Mouse (Mus musculus) retina, postnatal 1 day (tissue): ENCODE results near the gene Nufip2.
"Not testable (repeated sequence)": the region's sequence is repeated elsewhere in the genome, so short reads cannot be mapped to it uniquely, and the experiment has no call there.

Source experiments
- DNase-seq: peaks from one replicate; pipeline ENCODE4 v3.0.0-alpha.2; 2012

Nufip2 gene

DNA sequence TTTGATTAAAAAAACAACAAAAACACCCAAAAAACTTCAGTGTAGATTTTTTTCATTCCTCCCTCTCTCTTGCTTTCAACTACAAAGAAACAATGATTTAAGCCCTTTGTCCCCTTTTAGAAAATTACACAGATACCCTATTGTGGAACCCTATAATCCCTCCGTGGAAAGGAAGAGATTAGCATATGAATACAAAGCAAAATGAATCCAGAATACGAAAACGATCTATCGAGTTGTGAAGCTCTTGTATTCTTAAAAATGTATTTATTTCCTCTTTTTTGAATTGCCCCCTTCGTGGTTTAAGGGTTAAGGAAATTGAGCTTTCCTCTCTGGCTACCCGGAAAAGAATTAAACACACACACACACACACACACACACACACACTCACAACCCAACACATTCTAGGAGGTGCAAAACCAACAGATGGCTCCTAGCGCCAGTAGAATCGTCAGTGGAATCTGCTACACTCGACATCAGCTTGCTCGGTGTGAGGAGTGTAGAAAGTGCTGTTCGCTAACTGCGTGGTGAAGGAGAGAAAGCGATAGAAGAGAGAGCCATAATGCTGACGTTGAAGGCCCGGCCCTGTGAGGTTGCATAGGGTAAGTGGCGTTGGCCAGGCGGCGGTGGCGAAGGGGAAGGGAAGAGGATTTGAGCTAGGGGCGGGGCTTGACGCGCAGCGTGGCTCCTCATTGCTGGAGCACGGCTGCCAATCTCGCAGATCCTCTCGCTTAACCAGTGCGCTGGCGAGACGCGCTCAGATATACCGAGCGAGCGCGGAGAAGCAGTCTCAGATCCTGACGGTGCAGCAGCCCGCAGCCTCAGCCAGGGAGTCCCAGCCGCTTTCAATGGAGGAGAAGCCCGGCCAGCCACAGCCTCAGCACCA is at the start of gene Nufip2:
Gene Nufip2 (plus strand): TSS at position 773 of the 883 bp plus-strand sequence.
- DNase-seq = peak; percentile 99

DNA sequence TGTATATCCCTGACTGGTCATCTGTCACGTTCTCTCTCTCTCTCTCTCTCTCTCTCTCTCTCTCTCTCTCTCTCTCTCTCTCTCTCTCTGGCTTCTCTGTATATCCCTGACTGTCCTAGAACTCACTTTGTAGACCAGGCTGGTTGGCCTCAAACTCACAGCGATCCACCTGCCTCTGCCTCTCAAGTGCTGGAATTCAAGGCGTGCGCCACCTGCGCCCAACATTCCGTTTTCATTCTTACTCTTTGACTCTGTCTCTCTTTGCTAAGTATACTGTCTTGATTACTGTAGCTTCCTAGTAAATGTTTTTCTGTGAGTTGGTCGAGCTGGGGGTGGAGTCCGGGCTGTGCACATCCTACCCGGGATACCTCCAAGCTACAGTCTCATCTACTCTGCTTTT is 44.6 kb upstream of the Nufip2 start:
- no peak for DNase-seq

DNA sequence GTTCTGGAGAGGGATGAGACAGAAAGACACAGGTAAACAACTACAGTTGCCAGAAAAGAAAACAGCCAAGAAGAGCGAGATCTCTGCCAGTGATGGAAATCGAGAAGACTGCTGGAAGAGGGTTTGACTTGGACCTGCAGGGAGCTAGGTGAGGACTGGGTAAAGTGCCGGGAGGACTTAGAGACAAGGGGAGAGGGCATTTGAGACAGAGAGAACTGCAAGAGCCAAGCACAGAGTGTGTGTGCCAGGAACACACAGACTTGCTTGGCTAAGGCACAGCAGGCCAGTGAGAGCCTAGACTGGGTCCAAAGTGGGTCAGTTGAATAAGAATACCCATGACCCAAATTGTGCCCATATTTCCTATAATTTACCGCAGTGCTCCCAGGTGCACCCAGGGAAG is 40.5 kb upstream of the Nufip2 start:
- no peak for DNase-seq

DNA sequence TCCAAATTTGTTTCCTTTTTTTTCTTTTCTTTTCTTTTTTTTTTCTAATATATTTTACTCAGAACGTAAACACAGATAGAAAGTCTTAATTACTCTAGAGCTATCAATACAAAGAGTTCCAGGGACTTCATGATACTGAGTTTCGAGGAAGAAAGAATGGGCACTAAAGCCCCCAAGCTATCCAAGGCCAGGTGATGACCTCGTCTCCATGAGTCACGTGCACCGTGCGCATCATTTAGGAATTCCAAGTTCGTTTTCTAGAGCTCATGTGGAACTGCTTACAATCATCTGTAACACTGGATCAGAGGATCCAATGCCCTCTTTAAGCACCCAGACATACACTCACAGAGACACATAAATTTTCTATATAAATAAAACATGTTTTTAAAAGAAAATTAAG is 37.1 kb upstream of the Nufip2 start:
- no peak for DNase-seq

DNA sequence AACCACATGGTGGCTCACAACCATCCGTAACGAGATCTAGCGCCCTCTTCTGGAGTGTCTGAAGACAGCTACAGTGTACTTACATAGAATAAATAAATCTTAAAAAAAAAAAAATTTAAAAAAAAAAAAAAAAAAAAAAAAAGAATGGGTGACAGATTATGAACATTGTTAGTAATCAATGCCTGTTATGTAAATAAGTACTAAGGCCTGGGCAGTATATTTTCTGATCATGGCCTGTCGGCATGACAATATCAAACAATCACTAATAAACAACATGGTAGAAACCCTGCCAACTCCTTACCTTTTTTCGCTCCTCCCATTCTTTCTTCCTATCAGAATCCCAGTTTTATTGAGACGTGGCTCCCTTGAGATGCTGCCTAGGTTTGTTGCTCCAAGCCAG is 33.5 kb upstream of the Nufip2 start:
- DNase-seq = no peak

DNA sequence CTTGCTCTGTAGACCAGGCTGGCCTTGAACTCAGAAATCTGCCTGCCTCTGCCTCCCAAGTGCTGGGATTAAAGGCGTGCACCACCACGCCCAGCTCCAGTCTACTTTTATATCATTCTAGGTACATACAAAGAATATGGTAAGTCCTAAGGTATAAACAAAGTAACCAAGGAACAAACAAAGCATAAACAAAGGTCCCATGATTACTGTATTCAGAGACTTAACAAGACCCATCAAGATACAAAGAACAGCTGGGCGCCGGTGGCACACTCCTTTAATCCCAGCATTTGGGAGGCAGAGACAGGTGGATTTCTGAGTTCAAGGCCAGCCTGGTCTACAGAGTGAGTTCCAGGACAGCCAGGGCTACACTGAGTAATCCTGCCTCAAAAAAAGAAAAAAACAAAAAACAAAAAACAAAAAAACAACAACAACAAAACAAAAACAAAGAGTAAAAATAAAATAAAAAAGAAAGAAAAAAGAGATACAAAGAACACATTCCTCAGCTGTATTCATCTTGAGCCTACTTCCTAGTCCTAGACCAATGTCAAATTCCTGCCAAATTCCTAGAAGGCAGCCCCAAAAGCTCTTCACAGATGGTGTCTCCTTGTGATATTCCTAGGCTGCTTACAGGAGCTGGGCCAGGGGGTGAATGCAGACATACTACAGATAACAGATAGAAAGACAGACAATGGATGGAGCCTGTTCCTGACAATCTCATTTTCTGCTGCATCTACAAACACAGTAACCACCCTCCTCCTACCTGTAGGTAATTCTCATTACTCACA is 32.4 kb upstream of the Nufip2 start:
- DNase-seq = not testable (repeated sequence)

DNA sequence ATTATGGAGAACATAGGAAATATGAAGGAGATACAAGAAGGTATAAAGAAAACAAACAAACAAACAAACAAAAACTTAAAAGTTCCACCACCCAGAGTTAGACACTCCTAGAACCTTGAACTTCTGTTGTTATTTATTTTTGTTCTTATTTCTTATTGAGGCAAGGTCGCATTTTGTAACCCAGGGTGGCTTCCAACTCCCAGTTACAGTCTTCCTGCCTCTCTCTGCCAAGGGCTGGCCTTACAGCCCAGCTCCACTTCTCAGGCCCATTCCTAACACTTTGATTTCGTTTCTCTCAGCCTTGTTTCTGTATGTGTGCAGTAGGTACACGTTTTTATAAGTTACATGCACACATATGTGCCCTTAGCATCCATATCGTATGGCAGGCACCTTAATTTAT is 26.0 kb upstream of the Nufip2 start:
- DNase-seq = no peak

DNA sequence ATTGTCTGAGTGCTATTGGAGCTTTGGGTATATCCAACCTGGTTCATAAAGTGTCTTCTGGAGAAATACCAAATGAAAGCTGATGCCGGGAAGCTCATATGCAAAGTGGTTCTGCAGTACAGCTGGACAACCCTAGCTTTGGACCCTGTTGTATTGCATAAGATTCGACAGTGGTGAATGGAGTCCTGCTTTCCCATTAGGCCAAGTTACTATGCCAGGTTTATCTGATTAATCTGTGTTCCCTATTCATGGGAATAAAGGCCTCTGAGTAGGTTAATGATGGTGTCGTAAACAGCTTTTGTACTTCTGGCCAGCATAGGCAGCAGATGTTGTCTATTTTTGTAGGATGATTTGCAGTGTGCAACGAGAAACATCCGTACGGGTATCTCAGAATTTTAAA is 22.3 kb upstream of the Nufip2 start:
- no peak for DNase-seq

DNA sequence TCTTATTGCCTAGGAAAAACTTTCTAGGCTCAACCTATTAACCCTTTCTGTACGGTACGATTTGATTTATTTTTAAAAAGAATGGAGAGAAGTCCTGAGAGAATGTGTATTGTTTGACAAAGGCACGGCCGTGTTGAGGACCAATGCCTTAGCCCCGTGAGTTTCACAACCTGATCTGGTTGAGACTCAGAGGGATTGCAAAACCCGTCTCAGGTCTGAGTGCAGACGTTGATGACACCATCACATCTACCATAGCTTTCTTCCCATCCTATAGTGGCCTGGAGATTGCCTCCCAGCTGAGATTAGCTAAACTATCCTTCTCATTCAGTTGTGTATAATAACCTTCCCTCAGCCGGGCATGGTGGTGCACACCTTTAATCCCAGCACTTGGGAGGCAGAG is 21.9 kb upstream of the Nufip2 start:
- DNase-seq = no peak

DNA sequence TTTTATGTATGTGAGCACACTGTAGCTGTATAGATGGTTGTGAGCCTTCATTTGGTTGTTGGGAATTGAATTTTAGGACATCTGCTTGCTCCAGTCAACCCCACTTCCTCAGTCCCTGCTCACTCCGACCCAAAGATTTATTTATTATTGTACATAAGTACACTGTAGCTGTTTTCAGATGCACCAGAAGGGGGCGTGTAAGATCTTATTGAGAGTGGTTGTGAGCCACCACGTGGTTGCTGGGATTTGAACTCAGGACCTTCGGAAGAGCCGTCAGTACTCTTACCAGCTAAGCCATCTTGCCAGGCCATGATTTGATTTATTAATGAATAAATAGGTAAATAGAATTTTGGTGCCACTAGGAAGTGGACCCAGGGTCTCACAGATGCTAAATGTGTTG is 20.6 kb upstream of the Nufip2 start:
- not testable (repeated sequence) for DNase-seq

DNA sequence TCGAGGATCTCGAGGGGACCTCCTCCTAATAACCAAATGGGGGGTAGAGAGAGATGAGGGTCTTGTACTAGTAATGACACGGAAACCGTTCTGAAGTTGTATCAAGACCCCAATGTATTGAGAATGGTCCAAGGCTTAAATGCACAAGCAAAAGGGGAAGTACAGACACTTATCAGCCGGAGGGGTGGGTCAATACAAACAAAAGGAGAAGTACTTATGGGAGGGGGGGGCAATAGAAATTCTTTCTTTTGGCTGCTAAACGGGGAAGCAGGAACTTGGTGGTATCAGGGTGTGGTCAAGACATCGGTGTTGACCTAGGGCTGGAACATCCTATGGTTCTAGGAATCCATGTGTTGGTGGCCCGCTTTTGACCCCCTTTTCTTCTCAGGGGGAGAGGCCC is 19.2 kb upstream of the Nufip2 start:
- not testable (repeated sequence) for DNase-seq

DNA sequence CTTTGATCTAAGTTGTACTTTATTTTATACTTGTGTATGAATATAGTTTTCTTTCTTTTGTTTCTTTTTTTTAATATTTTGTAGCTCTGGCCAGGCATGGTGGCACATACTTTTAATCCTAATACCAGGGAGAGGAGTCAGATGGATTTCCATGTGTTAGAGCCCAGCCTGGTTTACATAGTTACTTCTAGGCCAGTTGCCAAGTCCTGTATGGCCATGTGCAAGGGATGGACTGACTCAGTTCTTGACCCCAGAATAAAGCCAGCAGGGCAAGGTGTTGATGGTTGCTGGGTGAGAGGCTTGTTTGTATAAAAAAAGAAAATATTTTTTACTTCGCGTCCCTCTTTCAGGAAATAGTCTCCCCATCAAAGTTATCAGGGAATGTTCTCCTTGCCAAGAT is 13.2 kb upstream of the Nufip2 start:
- DNase-seq = no peak

DNA sequence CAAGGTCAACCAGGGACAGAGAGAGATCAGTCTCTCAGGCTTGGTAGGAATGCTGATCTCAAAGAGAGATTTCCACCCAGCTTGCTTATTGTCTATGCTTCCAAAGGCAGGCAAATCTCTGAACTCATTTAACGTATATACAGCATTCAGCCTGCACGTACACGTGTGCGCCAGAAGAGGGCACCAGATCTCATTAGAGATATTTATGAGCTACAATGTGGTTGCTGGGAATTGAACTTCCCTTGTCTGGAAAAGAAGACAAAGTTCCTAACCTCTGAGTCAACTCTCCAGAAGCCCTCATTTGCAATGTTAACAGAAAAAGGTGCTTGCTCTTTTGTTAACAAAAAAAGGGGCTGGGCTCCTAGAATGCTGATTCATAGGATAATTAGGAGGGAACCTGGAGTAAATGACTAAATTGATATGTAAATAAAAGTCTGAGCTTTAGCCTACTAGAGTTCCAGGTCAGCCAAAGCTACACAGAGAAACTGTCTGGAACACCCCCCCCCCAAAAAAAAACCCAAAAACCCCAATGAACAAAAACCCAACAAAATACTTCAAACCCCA is 12.4 kb upstream of the Nufip2 start:
- peak; percentile 24 for DNase-seq

DNA sequence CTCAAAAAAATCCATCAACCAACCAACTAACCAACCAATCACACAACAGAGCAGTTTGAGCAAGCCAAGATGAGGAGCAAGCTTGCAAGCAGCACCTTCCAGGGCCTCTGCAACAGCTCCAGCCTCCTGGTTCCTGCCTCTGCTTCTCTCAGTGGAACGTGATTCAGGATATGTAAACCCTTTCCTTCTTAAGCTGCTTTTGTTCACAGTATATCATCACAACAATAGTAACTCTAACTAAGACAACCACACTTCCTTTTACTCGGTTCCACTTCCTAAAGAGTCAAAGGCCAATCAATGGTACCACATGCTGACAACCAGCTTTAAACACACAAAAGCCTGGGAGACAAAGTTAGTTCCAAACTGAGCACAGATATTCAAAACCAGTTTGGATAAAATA is 5.9 kb upstream of the Nufip2 start:
- DNase-seq = no peak

DNA sequence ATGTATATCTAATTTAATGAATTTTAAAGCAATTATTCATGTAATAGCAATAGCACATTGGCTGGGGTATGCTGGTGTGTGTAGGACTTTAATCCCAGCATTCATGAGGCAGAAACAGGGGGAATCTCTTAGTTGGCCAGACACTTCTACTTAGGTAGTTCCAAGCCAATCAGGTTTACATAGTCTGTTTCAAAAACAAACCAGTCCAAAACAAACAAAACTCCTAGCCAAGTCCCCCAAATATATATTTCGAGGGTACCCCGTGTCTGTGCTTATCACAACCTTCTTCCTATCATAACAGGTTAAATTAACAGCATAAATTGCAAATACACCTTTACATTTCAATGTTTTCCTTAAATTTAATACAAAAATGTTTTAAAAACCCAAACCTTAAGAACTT is 1.1 kb upstream of the Nufip2 start:
- DNase-seq = no peak

DNA sequence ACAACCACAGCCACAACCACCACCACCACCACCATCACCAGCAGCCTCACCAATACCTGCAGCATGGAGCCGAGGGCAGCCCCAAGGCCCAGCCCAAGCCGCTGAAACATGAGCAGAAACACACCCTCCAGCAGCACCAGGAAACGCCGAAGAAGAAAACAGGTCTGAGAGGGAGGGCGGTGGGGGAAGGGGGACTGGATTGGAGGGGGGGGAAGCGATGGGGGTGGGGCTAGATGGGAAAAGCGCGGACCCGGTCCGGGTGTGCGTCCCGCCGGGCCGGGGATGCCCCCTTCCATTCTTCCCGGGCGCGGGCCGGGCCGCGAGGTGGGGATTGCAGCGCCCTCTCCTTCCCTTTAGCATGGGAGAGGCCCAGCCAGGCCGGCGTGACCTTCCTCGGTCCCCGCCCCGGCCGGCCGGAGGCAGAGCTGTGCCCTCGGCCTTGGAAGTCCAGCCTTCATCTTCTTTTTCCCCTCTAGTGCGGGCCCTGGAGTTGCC is 438 bp downstream of the Nufip2 start:
- DNase-seq = no peak

DNA sequence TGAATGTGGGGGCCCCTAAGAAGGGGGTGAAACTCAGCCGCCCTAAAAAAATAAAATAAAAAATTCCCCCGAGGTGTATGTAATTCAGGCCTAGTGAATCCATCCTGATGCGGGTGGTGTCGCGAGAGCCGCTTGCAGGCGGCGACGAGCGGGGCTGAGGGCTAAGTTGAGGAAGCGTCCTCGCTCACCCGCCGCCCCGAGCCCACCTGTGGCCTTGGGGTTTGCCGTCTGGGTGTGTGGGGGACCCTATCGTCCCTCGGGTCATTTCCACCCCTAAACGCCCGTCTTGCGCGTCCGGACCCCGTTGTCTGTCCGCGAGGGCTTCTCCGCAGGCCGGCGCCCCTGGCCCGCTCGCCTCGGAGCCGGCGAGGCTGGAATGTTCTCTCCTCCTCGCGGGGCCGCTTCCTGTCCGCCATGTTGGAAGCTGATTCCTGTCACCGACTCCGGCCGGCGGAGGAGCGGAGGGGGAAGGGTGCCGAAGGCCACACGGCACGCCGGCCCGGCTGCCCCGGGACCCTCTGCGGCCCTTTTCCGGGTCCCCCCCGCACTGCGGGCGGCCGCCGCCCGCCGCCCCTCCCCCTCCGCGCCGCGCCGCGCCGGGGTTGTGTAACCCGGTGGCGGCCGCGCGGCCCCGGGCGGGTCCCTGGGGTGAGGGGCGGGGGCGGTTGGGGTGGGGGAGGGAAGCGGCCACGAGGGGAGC is 1.0 kb downstream of the Nufip2 start:
- DNase-seq = peak; percentile 84

DNA sequence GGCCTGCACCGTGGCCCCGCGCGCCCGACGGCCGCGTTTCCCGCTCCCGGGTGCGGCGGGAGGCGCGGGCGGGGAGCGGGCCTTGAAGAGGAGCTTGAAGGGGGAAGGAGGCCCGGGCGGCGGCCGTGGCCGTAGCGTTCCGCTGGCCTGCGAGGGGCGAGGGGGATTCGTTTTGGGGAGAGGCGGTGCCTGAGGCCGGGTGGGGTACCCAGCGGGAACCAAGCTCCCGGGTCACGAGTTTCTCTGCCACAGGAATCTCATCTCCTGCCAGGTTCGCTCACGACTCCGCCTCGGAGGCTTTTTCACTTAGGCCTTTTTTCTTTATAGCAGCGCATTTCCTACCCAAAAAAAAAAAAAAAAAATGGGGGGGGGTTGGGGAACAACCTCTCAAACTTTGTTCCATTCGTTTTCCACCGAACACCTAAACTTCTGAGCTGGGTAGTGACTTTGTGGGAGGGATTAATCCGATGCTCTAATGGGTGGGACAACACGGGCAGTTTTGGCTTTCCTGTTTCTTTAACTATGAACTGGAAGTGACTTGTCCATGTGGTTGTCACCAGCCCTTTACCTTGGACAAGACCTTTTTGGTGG is 1.7 kb downstream of the Nufip2 start:
- peak; percentile 62 for DNase-seq

DNA sequence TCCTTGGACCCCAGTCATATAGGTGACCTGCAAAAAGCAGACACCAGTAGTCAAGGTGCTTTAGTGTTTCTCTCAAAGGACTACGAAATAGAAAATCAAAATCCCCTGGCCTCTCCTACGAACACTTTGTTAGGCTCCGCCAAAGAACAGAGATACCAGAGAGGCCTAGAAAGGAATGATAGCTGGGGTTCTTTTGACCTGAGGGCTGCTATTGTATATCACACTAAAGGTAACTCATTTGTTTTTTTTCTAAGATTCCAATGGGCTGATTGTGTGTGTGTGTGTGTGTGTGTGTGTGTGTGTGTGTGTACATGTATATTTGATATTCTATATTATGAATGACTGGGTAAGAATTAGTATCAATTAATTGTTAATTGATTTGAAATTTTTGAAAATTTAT is 7.1 kb downstream of the Nufip2 start:
- no peak for DNase-seq

DNA sequence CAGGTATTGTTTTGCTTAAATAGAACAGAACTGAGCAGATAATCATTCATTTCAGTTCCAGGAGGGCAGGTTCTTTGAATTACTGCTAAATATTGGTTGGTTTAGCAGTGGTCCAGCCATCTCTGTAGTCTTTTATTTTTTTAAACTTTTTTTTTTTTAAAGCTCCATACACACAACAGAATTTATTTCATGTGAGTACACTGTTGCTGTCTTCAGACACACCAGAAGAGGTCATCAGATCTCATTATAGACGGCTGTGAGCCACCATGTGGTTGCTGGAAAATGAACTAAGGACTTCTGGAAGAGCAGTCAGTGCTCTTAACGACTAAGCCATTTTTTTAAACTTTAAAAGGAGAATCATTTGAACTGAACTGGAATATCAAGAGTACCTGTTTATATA is 11.3 kb downstream of the Nufip2 start:
- DNase-seq = no peak

DNA sequence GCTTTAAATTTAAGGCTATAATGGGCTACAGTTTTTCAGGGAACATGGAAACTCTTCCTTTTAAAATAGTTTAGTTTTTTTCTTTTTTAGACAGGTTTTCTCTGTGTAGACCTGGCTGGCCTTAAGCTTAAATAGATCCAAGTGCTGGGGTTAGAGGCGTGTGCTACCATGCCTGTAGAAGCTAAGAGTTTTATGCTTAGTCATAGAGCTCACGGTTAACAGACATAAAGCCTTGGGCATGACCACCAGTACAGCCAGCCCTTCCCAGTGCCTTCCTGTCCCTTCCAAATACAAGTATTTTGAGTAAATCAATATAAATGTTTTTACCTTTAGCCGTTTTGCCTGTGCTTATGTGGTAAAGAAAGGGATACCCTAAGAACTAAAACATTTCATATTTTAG is 20.0 kb downstream of the Nufip2 start:
- no peak for DNase-seq

DNA sequence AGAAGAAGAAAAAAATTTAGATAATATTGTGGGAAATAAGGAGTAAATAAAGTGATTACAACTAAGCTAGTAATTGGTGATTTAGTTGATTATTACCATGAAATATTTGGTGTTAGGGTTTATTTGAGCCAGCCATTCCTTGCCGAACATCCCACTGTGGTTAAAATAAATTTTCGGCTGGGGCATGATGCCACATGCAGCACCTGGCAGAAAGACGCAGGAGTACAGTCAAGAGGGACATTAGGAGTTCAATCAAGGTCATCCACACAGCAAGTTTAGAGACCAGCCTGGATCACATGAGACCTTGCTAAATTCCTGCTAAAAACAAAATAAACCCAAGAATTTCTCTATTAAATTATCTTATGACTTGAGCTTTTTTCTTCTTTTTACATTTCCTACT is 23.1 kb downstream of the Nufip2 start:
- DNase-seq = no peak

DNA sequence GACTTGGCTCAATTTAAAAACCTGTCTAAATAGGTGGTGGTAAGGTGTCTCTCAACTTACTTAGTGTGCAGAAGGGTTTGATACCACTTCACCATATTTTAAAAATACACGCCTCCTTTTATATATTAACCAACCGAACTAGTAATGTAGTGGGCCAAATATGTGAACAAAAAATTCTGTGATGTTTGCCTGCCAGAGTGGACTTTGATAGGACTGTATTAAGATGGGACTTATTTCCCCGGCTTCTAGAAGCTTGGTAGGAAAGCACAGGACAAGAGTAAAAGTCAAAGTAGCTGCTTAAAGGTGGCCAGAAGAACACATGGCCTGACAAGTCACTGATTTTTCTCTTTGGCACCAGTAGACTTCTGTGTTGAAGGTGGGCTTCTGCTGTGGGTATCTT is 27.8 kb downstream of the Nufip2 start:
- no peak for DNase-seq
